Mouse (Mus musculus) ES-Bruce4 (cell line): ENCODE data around the gene Mia.

Source experiments
- CTCF ChIP-seq: IDR thresholded peaks from one replicate; pipeline ENCODE4 v1.8.1; 2011; ENCODE audit warnings: low read depth, low read length
- EP300 ChIP-seq: IDR thresholded peaks from 2 replicates; pipeline ENCODE4 v1.6.1; 2011; ENCODE audit warnings: low read depth, low read length; ENCODE audit not compliant: insufficient read depth
- POLR2A ChIP-seq: IDR thresholded peaks from one replicate; pipeline ENCODE4 v1.8.1; 2011; ENCODE audit warnings: low read length; ENCODE audit not compliant: insufficient read depth

DNA sequence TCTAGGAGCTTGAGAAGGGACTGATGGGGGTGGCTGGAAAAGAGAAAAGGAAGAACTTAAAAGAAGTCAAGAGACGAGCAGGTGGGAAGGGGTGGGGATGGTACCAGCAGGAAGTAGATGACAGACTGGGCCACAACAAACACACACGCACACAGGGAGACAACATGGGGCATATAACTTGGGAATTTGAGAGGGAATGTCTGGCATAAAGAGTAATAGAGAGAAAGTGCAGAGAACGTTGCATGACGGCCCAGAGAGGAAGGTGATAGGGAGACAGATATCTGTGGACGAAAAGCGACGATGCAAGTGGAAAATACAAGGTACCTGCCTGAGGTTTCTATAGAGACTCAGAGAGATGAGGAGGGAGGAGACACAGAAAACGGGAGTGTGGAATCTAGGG is 15.3 kb downstream of the Mia start:
- TF ChIP-seq CTCF (no peak), POLR2A (no peak), EP300 (no peak)
